Mouse (Mus musculus) neural tube, embryonic 11.5 days (tissue): ENCODE data around the gene Msi2. TPM values are rescaled to one million over a fixed set of nuclear protein-coding genes. Genes with fewer than 3 reads are reported as not detected.

Experiments used
- ATAC-seq: fragments of 200-750 bp; cut with Nextera tagmentation; 2 replicates; pipeline ENCODE4 v1.8.0; 2017; ENCODE audit warnings: moderate number of reproducible peaks, mild to moderate bottlenecking, moderate TSS enrichment, moderate library complexity; ENCODE audit not compliant: insufficient read depth, low FRiP score, low TSS enrichment
- DNase-seq: peaks from one replicate; pipeline ENCODE4 v3.0.0-alpha.2; 2015; ENCODE audit warnings: low spot score
- H3K27ac ChIP-seq: fragments of 300-500 bp; sonication (generic); 2 replicates; pipeline ENCODE4 v1.5.1; 2014; ENCODE audit warnings: low read depth, mild to moderate bottlenecking, low read length
- H3K27me3 ChIP-seq: fragments of 300-500 bp; sonication (generic); 2 replicates; pipeline ENCODE4 v1.6.1; 2014; ENCODE audit warnings: mild to moderate bottlenecking, low read length, mixed read lengths; ENCODE audit not compliant: control insufficient read depth, insufficient read depth
- H3K36me3 ChIP-seq: fragments of 300-500 bp; sonication (generic); 2 replicates; pipeline ENCODE4 v1.6.1; 2014; ENCODE audit warnings: mild to moderate bottlenecking, low read length, moderate library complexity, mixed read lengths; ENCODE audit not compliant: control insufficient read depth, insufficient read depth
- H3K4me1 ChIP-seq: fragments of 300-500 bp; sonication (generic); 2 replicates; pipeline ENCODE4 v1.6.1; 2014; ENCODE audit warnings: low read length, mixed read lengths; ENCODE audit not compliant: control insufficient read depth, insufficient read depth
- H3K4me2 ChIP-seq: fragments of 300-500 bp; sonication (generic); 2 replicates; pipeline ENCODE4 v1.6.1; 2014; ENCODE audit warnings: low read depth, mild to moderate bottlenecking, moderate library complexity
- H3K4me3 ChIP-seq: fragments of 300-500 bp; sonication (generic); 2 replicates; pipeline ENCODE4 v1.5.1; 2014; ENCODE audit warnings: low read depth, low read length
- H3K9ac ChIP-seq: fragments of 300-500 bp; sonication (generic); 2 replicates; pipeline ENCODE4 v1.6.1; 2014; ENCODE audit warnings: mild to moderate bottlenecking, low read length
- H3K9me3 ChIP-seq: fragments of 300-500 bp; sonication (generic); 2 replicates; pipeline ENCODE4 v1.6.1; 2016; ENCODE audit warnings: low read length; ENCODE audit not compliant: control insufficient read depth
- WGBS: fragments of 180-500 bp; shearing (Covaris S2); extraction: QIAGEN DNeasy Blood & Tissue Kit; methylation state at CpG from one replicate; pipeline ENCODE4 v1.1.7; 2014; 5-methylcytosine and 5-hydroxymethylcytosine counted together
- polyA plus RNA-seq: library from polyadenylated mRNA; unstranded; fragments of >200 nt; fragmentation: Nextera tagmentation; extraction: Ambion mirVana; gene quantifications from 2 replicates; pipeline ENCODE4 v1.2.1, GENCODE M21; 2014

Gene Msi2
- polyA plus RNA-seq, 1 experiment from 2014 or later = 20.6 TPM

DNA sequence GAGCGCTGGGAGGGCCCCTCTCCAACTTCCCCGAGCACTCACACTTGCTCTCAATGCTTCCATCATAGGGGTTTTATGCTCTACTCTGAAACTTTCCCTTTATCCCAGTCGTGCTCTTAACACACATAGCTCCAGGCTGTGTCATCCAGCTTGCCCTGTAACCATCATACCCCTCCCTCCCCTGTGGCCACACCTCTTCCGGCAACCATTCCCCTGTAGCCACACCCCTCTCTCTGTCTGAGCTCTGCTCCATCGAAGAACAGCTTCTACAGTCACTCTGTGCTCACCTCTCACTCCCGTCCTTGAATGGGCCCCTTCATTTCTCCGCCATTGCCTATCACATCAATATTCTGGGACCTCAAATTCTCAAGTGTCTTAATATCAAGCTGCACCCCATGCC, 219.8 kb downstream of the Msi2 start:
- Histone ChIP-seq H3K9ac (no peak overlapping the region), H3K9me3 (no peaks in the 10 kb centered on the region), H3K4me3 (no peak overlapping the region), H3K27ac (no peak overlapping the region), H3K4me1 (peaks cover 18% of the 10 kb centered on the region), H3K27me3 (no peaks in the 10 kb centered on the region), H3K36me3 (no peaks in the 10 kb centered on the region), H3K4me2 (no peak overlapping the region)
- DNase-seq (no peak), ATAC-seq (no peak)
- 68% methylated on average over 7 of the region's 7 CpGs for WGBS

DNA sequence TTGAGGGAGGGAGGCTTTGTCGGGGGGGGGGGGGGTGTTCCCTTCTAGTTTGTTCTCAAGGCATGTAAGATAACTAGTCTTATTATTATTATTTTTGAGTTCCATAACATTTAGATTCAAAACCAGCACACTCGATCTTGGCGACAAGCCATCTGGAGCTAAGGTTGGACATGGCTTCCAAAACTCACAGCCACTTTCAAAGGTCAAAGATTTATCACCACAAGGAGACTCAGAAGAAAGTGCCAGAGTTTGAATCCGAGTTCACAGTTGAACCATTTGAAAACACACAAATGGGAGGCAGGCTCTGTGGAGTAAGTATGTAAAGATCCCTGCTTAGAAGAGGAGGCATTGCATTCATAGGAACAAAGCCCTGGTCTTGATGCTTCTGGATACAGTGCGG, 221.9 kb downstream of the Msi2 start:
- no peak overlapping the region for H3K27ac ChIP-seq
- 86% methylated on average over 5 of the region's 5 CpGs for WGBS
- 0 out of 2 replicates have a peak, but pooled peaks cover 6% of the 10 kb centered on the region for H3K4me1 ChIP-seq

DNA sequence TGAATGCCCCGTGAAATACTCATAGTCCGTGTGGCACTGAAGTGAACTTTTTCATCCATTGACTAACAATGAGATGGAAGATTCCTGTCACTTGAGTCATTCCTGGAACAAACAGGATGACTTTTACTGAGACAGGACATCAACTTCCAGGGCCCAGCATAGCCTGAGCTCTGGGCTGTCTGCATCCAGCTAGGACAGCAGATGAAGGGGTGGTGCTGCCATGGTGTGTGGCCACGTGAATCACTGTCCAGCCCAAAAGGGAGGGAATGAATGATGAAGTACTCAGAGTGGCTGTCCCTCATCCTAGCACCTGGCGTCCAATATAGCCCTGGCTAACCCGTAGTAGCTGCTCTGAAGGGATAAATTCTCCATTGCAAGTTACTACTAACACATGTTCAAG, 222.6 kb downstream of the Msi2 start:
- Histone ChIP-seq H3K9ac (no peak overlapping the region), H3K9me3 (no peaks in the 10 kb centered on the region), H3K4me3 (no peak overlapping the region), H3K27me3 (no peaks in the 10 kb centered on the region), H3K4me1 (0 out of 2 replicates have a peak, but pooled peaks cover 3% of the 10 kb centered on the region), H3K36me3 (no peaks in the 10 kb centered on the region), H3K4me2 (no peak overlapping the region), H3K27ac (no peak overlapping the region)
- 72% methylated on average over 5 of the region's 5 CpGs for WGBS
- DNase-seq (no peak), ATAC-seq (no peak)

More for the DNA sequence above, 221.9 kb downstream of the Msi2 start:
- Histone ChIP-seq H3K4me2 (no peak overlapping the region), H3K4me3 (no peak overlapping the region), H3K36me3 (no peaks in the 10 kb centered on the region), H3K27me3 (no peaks in the 10 kb centered on the region), H3K9ac (no peak overlapping the region), H3K9me3 (no peaks in the 10 kb centered on the region)
- ATAC-seq (no peak), DNase-seq (no peak)

DNA sequence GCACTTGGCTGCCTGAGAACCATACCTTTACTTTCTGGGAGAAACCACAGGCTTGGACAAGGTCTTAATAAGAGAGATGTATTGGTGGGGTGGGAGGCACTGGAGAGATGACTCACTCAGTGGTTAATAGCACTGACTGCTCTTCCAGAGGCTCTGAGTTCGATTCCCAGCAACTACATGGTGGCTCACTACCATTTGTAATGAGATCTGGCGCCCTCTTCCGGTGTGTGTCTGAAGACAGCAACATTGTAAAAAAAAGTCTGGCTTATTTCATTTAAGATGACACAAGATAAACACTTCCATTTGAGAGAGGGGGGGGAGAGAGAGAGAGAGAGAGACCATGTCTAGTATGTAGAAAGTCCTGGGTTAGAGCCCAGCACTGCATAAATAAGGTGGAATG, 223.3 kb downstream of the Msi2 start:
- Histone ChIP-seq H3K36me3 (no peaks in the 10 kb centered on the region), H3K4me3 (no peak overlapping the region), H3K9me3 (no peaks in the 10 kb centered on the region), H3K27ac (no peak overlapping the region), H3K4me1 (0 out of 2 replicates have a peak, but pooled peaks cover 3% of the 10 kb centered on the region), H3K4me2 (no peak overlapping the region), H3K9ac (no peak overlapping the region), H3K27me3 (no peaks in the 10 kb centered on the region)
- no peak for ATAC-seq
- 88% methylated on average over 3 of the region's 3 CpGs for WGBS
- DNase-seq = no peak

DNA sequence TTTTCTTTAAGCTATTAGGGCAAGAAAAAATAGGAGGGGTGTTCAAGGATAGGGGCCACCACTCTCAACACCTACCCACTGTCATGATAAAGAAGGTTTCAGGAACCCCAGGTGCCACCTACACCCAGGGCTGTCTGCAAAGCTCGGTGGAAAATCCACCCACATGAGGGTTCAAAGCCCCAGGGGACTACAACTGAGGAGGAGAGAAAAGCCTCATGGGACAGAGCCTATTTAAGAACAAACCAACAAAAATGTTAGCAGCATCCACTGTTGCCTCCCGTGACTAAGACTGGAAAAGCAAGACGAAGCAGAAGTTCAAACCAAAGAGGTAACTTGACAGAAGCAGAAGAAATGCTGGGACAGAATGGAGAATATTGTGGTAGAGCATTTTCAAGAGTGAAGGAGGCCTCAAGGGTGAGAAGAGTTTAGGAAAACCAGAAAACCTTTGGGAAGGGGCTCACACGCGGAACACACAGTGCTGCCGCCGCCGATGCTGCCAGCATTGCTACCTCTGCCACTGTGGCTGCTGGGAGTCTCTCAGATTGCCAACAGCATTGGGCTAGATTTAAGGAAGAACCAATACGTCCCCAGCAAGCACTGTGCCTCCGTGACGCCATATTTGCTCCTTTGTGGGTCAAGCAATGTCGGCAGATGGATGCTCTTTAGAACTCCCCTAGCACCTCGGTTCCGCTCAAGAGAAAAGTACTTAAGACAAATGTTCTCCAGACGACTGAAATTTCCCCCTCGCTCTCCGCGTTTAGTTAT, 224.3 kb downstream of the Msi2 start:
- Histone ChIP-seq H3K27ac (no peak overlapping the region), H3K4me1 (peaks cover 9% of the 10 kb centered on the region; the same call in 1 of the 2 replicates), H3K27me3 (no peaks in the 10 kb centered on the region), H3K4me3 (no peak overlapping the region), H3K4me2 (no peak overlapping the region), H3K9me3 (no peaks in the 10 kb centered on the region), H3K36me3 (no peaks in the 10 kb centered on the region), H3K9ac (no peak overlapping the region)
- DNase-seq = no peak
- ATAC-seq = no peak
- 84% methylated on average over 18 of the region's 18 CpGs for WGBS

DNA sequence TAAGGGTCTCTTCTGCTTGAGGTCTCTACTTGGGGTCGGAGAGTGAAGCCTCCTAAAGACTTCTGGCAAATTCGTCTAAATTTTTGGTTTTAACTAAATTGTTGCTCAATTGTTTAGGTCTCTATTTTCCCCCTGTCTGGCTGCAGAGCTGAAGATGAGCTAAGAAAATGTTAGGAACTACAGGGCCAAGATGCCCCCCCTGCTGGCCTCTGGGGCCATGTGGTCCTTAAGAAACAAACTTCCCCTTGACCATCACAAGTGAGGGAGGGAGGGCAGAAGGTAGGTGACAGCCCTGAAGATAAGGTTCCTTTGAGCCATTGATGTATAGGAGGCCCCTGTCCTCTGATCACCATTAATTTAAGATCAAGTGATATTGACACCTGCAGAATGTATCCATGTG, 225.7 kb downstream of the Msi2 start:
- H3K9me3 ChIP-seq = no peaks in the 10 kb centered on the region
- no peaks in the 10 kb centered on the region for H3K36me3 ChIP-seq
- no peaks in the 10 kb centered on the region for H3K27me3 ChIP-seq
- DNase-seq = no peak
- H3K4me1 ChIP-seq = peaks cover 11% of the 10 kb centered on the region; the same call in 1 of the 2 replicates
- H3K4me2 ChIP-seq = no peak overlapping the region
- no peak for ATAC-seq
- no peak overlapping the region for H3K4me3 ChIP-seq
- WGBS = 88% methylated on average over 2 of the region's 2 CpGs
- H3K9ac ChIP-seq = no peak overlapping the region
- H3K27ac ChIP-seq = no peak overlapping the region

DNA sequence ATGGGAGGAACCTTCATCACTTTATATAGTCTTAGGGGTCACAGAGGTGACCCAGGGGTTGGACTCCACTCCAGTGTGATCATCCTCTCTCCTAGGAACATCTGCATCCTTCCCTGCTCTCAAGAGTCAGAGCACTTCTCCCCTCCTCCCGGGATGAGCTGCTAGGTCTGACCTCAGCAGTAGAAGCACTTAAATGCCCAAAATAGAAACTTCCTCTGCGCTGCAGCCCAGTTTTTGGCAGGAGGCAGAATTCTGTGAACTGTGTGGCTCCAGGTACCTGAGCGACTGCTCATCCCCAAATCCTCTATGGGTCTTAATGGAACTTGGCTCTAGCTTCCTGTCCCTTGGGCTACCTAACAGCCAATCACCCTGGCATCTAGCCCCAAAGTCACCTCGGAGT, 228.3 kb downstream of the Msi2 start:
- Histone ChIP-seq H3K36me3 (no peaks in the 10 kb centered on the region), H3K9me3 (no peaks in the 10 kb centered on the region), H3K4me1 (peaks cover 20% of the 10 kb centered on the region), H3K9ac (no peak overlapping the region), H3K27me3 (no peaks in the 10 kb centered on the region), H3K4me2 (no peak overlapping the region), H3K4me3 (no peak overlapping the region), H3K27ac (no peak overlapping the region)
- ATAC-seq (no peak), DNase-seq (no peak)
- WGBS = 79% methylated on average over 4 of the region's 4 CpGs

DNA sequence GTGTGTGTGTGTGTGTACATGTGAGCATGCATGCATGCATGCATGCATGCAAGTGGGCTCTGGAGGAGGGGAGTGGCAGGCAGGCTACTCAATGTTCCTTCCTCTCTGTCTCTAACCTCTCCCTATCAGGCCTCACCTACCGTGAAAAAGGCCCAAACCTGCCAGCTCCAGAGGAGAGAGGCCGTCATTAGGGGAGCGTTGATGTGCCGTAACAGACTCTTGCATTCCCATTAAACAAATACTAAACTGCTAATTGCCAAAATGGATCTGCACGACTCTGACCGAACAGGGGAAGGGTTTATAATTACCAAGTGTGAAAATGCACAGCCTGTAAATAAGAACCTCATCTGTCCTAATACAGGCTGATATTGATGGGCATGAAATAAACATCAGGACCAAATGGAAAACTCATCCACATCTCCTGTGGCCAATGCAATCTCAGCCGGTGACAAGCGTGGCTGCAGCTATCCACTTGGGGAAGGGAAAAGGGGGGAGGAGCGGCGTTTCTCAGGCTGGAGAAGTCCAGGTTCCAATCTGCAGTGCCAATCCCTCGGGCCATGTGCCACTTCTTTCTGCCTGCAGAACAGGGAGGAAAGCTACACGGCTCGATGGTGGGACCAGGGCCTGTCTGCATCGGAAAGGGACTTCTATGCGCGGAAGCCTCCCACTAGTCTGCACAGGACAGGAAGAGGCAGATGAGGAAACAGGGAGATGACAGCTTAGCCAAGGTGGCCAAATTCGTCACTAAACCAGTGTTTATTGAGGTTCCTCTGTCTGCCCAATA, 229.2 kb downstream of the Msi2 start:
- DNase-seq = no peak
- no peaks in the 10 kb centered on the region for H3K9me3 ChIP-seq
- no peak for ATAC-seq
- H3K4me3 ChIP-seq = no peak overlapping the region
- H3K27me3 ChIP-seq = no peaks in the 10 kb centered on the region
- no peak overlapping the region for H3K4me2 ChIP-seq
- H3K27ac ChIP-seq = no peak overlapping the region
- 68% methylated on average over 17 of the region's 17 CpGs for WGBS
- H3K36me3 ChIP-seq = no peaks in the 10 kb centered on the region
- H3K9ac ChIP-seq = no peak overlapping the region
- peaks cover 27% of the 10 kb centered on the region for H3K4me1 ChIP-seq
